Mouse (Mus musculus): Measurements from ENCODE around the gene Elavl3.

Gene Elavl3

GRCm38 (mm10) chr9:22061339-22061738 is 9.5 kb upstream of the Elavl3 start:
- DNase-seq (ENCODE audit: extremely low read depth, insufficient read length, low spot score): no peak

GRCm38 (mm10) chr9:22058011-22058424 is 6.2 kb upstream of the Elavl3 start:
- DNase-seq (ENCODE audit: extremely low read depth, insufficient read length, low spot score): peak; percentile 84

GRCm38 (mm10) chr9:22057031-22057517 is 5.3 kb upstream of the Elavl3 start:
- DNase-seq (ENCODE audit: extremely low read depth, insufficient read length, low spot score): no peak

GRCm38 (mm10) chr9:22056303-22056910 is 4.6 kb upstream of the Elavl3 start:
- no peak for DNase-seq (ENCODE audit: extremely low read depth, insufficient read length, low spot score)

- DNase-seq (ENCODE audit: extremely low read depth, insufficient read length, low spot score): no peak
These were observed 3.9 kb upstream of the Elavl3 start for GRCm38 (mm10) chr9:22055713-22056112.

GRCm38 (mm10) chr9:22054411-22055076 is 2.7 kb upstream of the Elavl3 start:
- DNase-seq (ENCODE audit: extremely low read depth, insufficient read length, low spot score): no peak

- DNase-seq (ENCODE audit: extremely low read depth, insufficient read length, low spot score): no peak
These were observed 1.8 kb upstream of the Elavl3 start for GRCm38 (mm10) chr9:22053657-22054056.

GRCm38 (mm10) chr9:22051161-22051957 is 464 bp downstream of the Elavl3 start:
- DNase-seq (ENCODE audit: extremely low read depth, insufficient read length, low spot score): no peak

- DNase-seq (ENCODE audit: extremely low read depth, insufficient read length, low spot score): no peak
These were observed 1.4 kb downstream of the Elavl3 start for GRCm38 (mm10) chr9:22050351-22050889.

GRCm38 (mm10) chr9:22049721-22050270 is 2.0 kb downstream of the Elavl3 start:
- no peak for DNase-seq (ENCODE audit: extremely low read depth, insufficient read length, low spot score)

GRCm38 (mm10) chr9:22049315-22049714 is 2.5 kb downstream of the Elavl3 start:
- no peak for DNase-seq (ENCODE audit: extremely low read depth, insufficient read length, low spot score)

GRCm38 (mm10) chr9:22047329-22047728 is 4.5 kb downstream of the Elavl3 start:
- no peak for DNase-seq (ENCODE audit: extremely low read depth, insufficient read length, low spot score)

GRCm38 (mm10) chr9:22041832-22042231 is 10.0 kb downstream of the Elavl3 start:
- no peak for DNase-seq (ENCODE audit: extremely low read depth, insufficient read length, low spot score)

GRCm38 (mm10) chr9:22037826-22038225 is 14.0 kb downstream of the Elavl3 start:
- no peak for DNase-seq (ENCODE audit: extremely low read depth, insufficient read length, low spot score)

GRCm38 (mm10) chr9:22035300-22036044 is 16.4 kb downstream of the Elavl3 start:
- no peak for DNase-seq (ENCODE audit: extremely low read depth, insufficient read length, low spot score)

GRCm38 (mm10) chr9:22030386-22030785 is 21.4 kb downstream of the Elavl3 start:
- no peak for DNase-seq (ENCODE audit: extremely low read depth, insufficient read length, low spot score)

GRCm38 (mm10) chr9:22028467-22028866 is 23.4 kb downstream of the Elavl3 start:
- DNase-seq (ENCODE audit: extremely low read depth, insufficient read length, low spot score): no peak

GRCm38 (mm10) chr9:22024592-22024991 is 27.2 kb downstream of the Elavl3 start:
- DNase-seq (ENCODE audit: extremely low read depth, insufficient read length, low spot score): no peak

- DNase-seq (ENCODE audit: extremely low read depth, insufficient read length, low spot score): no peak
These were observed 34.5 kb downstream of the Elavl3 start for GRCm38 (mm10) chr9:22017208-22017825.

GRCm38 (mm10) chr9:22016245-22016644 is 35.6 kb downstream of the Elavl3 start:
- no peak for DNase-seq (ENCODE audit: extremely low read depth, insufficient read length, low spot score)
